Mouse (Mus musculus) CH12.LX (cell line): ENCODE results near the gene Ndst2. TPM values are rescaled to one million over a fixed set of nuclear protein-coding genes. Genes with fewer than 3 reads are reported as not detected.

Experiments used
- DNase-seq: peaks from one replicate; pipeline ENCODE4 v3.0.0-alpha.2; 2013; ENCODE audit errors: extremely low read depth
- H3K27ac ChIP-seq: 2 replicates; pipeline ENCODE4 v1.5.1; 2012; ENCODE audit warnings: low read depth, mild to moderate bottlenecking, control low read depth, moderate library complexity; ENCODE audit not compliant: insufficient read depth
- H3K27me3 ChIP-seq: replicated peaks from 2 replicates; pipeline ENCODE3; 2012; ENCODE audit warnings: inconsistent platforms
- H3K36me3 ChIP-seq, 2 experiments: replicated peaks in 1 of 2; 2 replicates each; pipeline versions ENCODE3 to v1.6.1; 2012; ENCODE audit warnings: inconsistent platforms in 1 of 2, low read length in 1 of 2, mild to moderate bottlenecking in 1 of 2, mixed read lengths in 1 of 2, moderate library complexity in 1 of 2; ENCODE audit not compliant: control insufficient read depth in 1 of 2, insufficient read depth in 1 of 2
- H3K4me1 ChIP-seq, 2 experiments: 2 replicates each; pipeline ENCODE4 v1.6.1; 2012; ENCODE audit warnings: inconsistent platforms in 1 of 2, moderate library complexity in 1 of 2; ENCODE audit not compliant: insufficient read depth in 2 of 2, control insufficient read depth in 1 of 2
- H3K4me2 ChIP-seq: 2 replicates; pipeline ENCODE4 v1.6.1; 2012; ENCODE audit warnings: low read depth, mild to moderate bottlenecking, control low read depth; ENCODE audit not compliant: poor library complexity, insufficient read depth, severe bottlenecking
- H3K4me3 ChIP-seq, 3 experiments: fragments of 150-350 bp in 1 of 3; sonication (generic) in 1 of 3; replicated peaks in 1 of 3; 2 replicates each; pipeline versions ENCODE3 to v1.5.1; 2011 to 2012; ENCODE audit warnings: low read depth in 2 of 3, low read length in 2 of 3, mild to moderate bottlenecking in 2 of 3, moderate library complexity in 2 of 3, control low read depth in 1 of 3, improper control_type of control experiment in 1 of 3, inconsistent platforms in 1 of 3, mixed read lengths in 1 of 3; ENCODE audit not compliant: poor library complexity in 1 of 3
- H3K79me2 ChIP-seq: replicated peaks from 2 replicates; pipeline ENCODE4 v1.6.1; 2012; ENCODE audit warnings: mild to moderate bottlenecking, moderate library complexity; ENCODE audit not compliant: control insufficient read depth, poor library complexity, insufficient read depth, severe bottlenecking; ENCODE audit errors: extremely low read depth
- H3K9ac ChIP-seq: 2 replicates; pipeline ENCODE4 v1.6.1; 2012; ENCODE audit warnings: low read depth, mild to moderate bottlenecking, control low read depth, moderate library complexity; ENCODE audit not compliant: insufficient read depth
- H3K9me3 ChIP-seq: replicated peaks from 2 replicates; pipeline ENCODE3; 2012; ENCODE audit warnings: low read length, inconsistent platforms, mixed read lengths
- IRF4 ChIP-seq: IDR thresholded peaks from 2 replicates; pipeline ENCODE4 v1.6.1; 2014; ENCODE audit warnings: low read depth, mild to moderate bottlenecking, inconsistent platforms, low read length, improper control_type of control experiment
- JUND ChIP-seq: conservative IDR thresholded peaks from 2 replicates; pipeline ENCODE4 v1.6.1; 2011; ENCODE audit warnings: low read depth, low read length, improper control_type of control experiment
- KAT2A ChIP-seq: IDR thresholded peaks from 2 replicates; pipeline ENCODE4 v1.6.1; 2012; ENCODE audit warnings: low read length, improper control_type of control experiment, inconsistent platforms; ENCODE audit not compliant: insufficient replicate concordance
- MAFK ChIP-seq: IDR thresholded peaks from 2 replicates; pipeline ENCODE4 v1.6.1; 2011; ENCODE audit warnings: low read length, improper control_type of control experiment; ENCODE audit not compliant: insufficient replicate concordance
- MAZ ChIP-seq: IDR thresholded peaks from 2 replicates; pipeline ENCODE4 v1.6.1; 2012; ENCODE audit warnings: low read depth, mild to moderate bottlenecking, inconsistent platforms, low read length, improper control_type of control experiment, moderate library complexity
- MXI1 ChIP-seq: IDR thresholded peaks from 2 replicates; pipeline ENCODE4 v1.6.1; 2011; ENCODE audit warnings: mild to moderate bottlenecking, low read depth, low read length, improper control_type of control experiment
- MYC ChIP-seq: IDR thresholded peaks from 2 replicates; pipeline ENCODE4 v1.6.1; 2011; ENCODE audit warnings: low read depth, mild to moderate bottlenecking, improper control_type of control experiment, low read length
- NRF1 ChIP-seq: IDR thresholded peaks from 2 replicates; pipeline ENCODE4 v1.6.1; 2014; ENCODE audit warnings: low read depth, mild to moderate bottlenecking, inconsistent platforms, low read length, improper control_type of control experiment, moderate library complexity
- POLR2AphosphoS2 ChIP-seq: IDR thresholded peaks from 2 replicates; pipeline ENCODE4 v1.6.1; 2011; ENCODE audit warnings: low read depth, low read length, improper control_type of control experiment
- RCOR1 ChIP-seq: conservative IDR thresholded peaks from 2 replicates; pipeline ENCODE4 v1.6.1; 2012; ENCODE audit warnings: low read depth, mild to moderate bottlenecking, inconsistent platforms, low read length, improper control_type of control experiment
- SMC3 ChIP-seq: IDR thresholded peaks from 2 replicates; pipeline ENCODE4 v1.6.1; 2011; ENCODE audit warnings: low read depth, low read length, improper control_type of control experiment
- TBP ChIP-seq: conservative IDR thresholded peaks from 2 replicates; pipeline ENCODE4 v1.6.1; 2011; ENCODE audit warnings: low read depth, low read length, improper control_type of control experiment
- TCF12 ChIP-seq: IDR thresholded peaks from 2 replicates; pipeline ENCODE4 v1.6.1; 2014; ENCODE audit warnings: low read depth, mild to moderate bottlenecking, inconsistent platforms, low read length, improper control_type of control experiment
- USF2 ChIP-seq: conservative IDR thresholded peaks from 2 replicates; pipeline ENCODE4 v1.6.1; 2011; ENCODE audit warnings: low read depth, low read length, improper control_type of control experiment
- ZC3H11A ChIP-seq: IDR thresholded peaks from 2 replicates; pipeline ENCODE4 v1.6.1; 2012; ENCODE audit warnings: low read depth, mild to moderate bottlenecking, inconsistent platforms, low read length, improper control_type of control experiment
- ZNF384 ChIP-seq: IDR thresholded peaks from 2 replicates; pipeline ENCODE4 v1.6.1; 2012; ENCODE audit warnings: low read depth, low read length, improper control_type of control experiment, inconsistent platforms
- dilution Hi-C: fragments of 300-500 bp; cut with MboI; formaldehyde crosslinking; loops from 2 replicates; pipeline ENCODE4 v1.14.3; 2020; ENCODE audit warnings: low sequenced_read_pairs; ENCODE audit not compliant: extremely low pct_unique_long_range_greater_than_20kb, extremely low pct_ligation_motif_present
- in situ Hi-C: fragments of 300-500 bp; cut with MboI; formaldehyde crosslinking; loops from 3 replicates; pipeline ENCODE4 v1.14.3; 2019; ENCODE audit warnings: low sequenced_read_pairs, low pct_ligation_motif_present, low pct_unique_long_range_greater_than_20kb, mixed read lengths
- polyA plus RNA-seq: library from polyadenylated mRNA; unstranded; fragments of >175 nt; gene quantifications from 2 replicates; pipeline ENCODE4 v1.2.1, GENCODE M21; 2012; ENCODE audit warnings: low read depth; ENCODE audit not compliant: insufficient read length
- total RNA-seq, 2 experiments: library from RNA; depleted of rRNA; stranded (reverse); fragments of 300-350 nt in 1 of 2; fragments of >200 nt in 1 of 2; gene quantifications; 2 replicates each; pipeline ENCODE4 v1.2.3; 2012 to 2014

Gene Ndst2
- total and polyA plus RNA-seq, 3 experiments = 11.4 to 18.0 (median 17.8) TPM

DNA sequence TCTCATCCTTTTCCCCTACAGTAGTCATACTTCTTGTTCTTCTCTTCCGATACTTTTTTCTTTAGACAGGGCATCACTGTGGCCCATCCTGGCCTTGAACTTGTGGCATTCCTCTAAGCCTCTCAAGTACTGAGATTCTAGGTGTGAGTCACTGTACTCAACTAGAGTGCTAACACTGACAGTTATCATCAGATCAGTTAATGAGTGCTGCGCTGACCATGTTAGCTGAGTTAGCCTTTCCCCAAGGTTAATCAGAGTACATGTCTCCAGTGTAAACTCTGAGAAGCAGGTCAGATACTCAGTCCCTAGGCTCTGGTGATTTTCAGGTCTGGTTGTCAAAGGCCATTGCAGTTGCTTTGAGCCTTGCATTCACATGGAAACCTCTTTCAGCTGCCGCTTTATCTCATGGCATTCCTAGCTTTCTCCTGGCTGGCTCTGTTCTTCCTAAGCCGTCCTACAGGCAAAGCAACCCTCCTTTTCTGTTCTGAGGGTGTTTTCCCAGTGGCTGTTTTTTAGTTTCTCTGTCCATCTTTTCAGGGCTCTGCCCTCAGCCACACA, 15.2 kb upstream of the Ndst2 start:
- no peaks in the 10 kb centered on the region for H3K27me3 ChIP-seq
- dilution Hi-C loops (no loop called here), in situ Hi-C loops (no loop called here)
- TF ChIP-seq MXI1 (no peak), TCF12 (no peak), MAFK (no peak), RCOR1 (no peak), MAZ (no peak), KAT2A (no peak), USF2 (no peak), TBP (no peak), POLR2AphosphoS2 (no peak)
- TF ChIP-seq, all 38 proteins: peak for 0
- Histone ChIP-seq H3K79me2 (no peaks in the 10 kb centered on the region), H3K36me3 (peaks cover 12 to 73% of the 10 kb centered on the region in 2 experiments), H3K4me3 (no peak overlapping the region), H3K4me1 (no peaks in the 10 kb centered on the region), H3K27ac (no peak overlapping the region), H3K9ac (no peak overlapping the region), H3K4me2 (no peak overlapping the region), H3K9me3 (no peaks in the 10 kb centered on the region)
- no peak for DNase-seq

DNA sequence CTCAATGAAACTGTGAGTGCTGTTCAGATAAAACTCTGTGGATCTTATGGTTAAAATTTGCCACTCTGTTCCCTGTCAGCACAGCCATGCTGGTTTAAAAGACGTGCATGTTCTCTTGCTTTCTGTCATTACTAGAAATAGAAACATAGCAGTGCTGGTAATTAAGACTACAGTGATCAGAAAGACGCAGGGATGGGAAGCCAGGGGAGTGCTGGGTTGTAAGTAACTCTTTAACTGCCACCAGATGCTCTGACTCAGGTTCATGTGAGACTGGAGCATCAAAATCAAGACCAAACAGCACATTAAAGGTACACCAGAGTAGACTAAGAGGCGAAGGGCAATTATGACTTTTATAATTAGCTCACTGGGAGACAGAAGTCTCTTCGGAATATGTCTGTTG, 14.0 kb upstream of the Ndst2 start:
- H3K4me1 ChIP-seq = no peaks in the 10 kb centered on the region
- H3K36me3 ChIP-seq = peaks cover 15 to 75% of the 10 kb centered on the region in 2 experiments
- H3K79me2 ChIP-seq = no peaks in the 10 kb centered on the region
- dilution Hi-C loops (no loop called here), in situ Hi-C loops (no loop called here)
- H3K27ac ChIP-seq = no peak overlapping the region
- no peaks in the 10 kb centered on the region for H3K27me3 ChIP-seq
- H3K9ac ChIP-seq = no peak overlapping the region
- DNase-seq = no peak
- H3K9me3 ChIP-seq = no peaks in the 10 kb centered on the region
- H3K4me2 ChIP-seq = no peak overlapping the region
- no peak for TF ChIP-seq MAZ
- no peak for TF ChIP-seq ZNF384
- no peak for TF ChIP-seq TBP
- no peak for TF ChIP-seq SMC3
- TF ChIP-seq ZC3H11A = no peak
- TF ChIP-seq JUND = no peak
- no peak for TF ChIP-seq NRF1
- no peak for TF ChIP-seq MYC
- no peak for TF ChIP-seq MXI1
- no peak for TF ChIP-seq IRF4
- no peak overlapping the region for H3K4me3 ChIP-seq
